Mouse (Mus musculus) olfactory bulb, adult 2 months (tissue): Measurements from ENCODE around the gene Gls2.
"Not testable (repeated sequence)": the region's sequence is repeated elsewhere in the genome, so short reads cannot be mapped to it uniquely, and the experiment has no call there.

Experiments used
- CTCF ChIP-seq: fragments of 200-500 bp; IDR thresholded peaks from 2 replicates; pipeline ENCODE4 v1.5.1; 2012; ENCODE audit warnings: low read depth, mild to moderate bottlenecking, low read length, moderate library complexity; ENCODE audit not compliant: insufficient read depth
- POLR2A ChIP-seq: fragments of 200-500 bp; IDR thresholded peaks from 2 replicates; pipeline ENCODE4 v1.6.1; 2012; ENCODE audit warnings: mild to moderate bottlenecking, low read depth, low read length, moderate library complexity; ENCODE audit not compliant: insufficient read depth

GRCm38 (mm10) chr10:128214112-128214511 lies 19.9 kb downstream of the Gls2 start:
- not testable (repeated sequence) for TF ChIP-seq CTCF, POLR2A
